Mouse (Mus musculus) erythroblast, embryonic 14.5 days (primary cell): ENCODE measurements around the gene Eif2ak1. TPM values are rescaled to one million over a fixed set of nuclear protein-coding genes. Genes with fewer than 3 reads are reported as not detected.

Experiments used
- H3K27me3 ChIP-seq: 2 replicates; pipeline ENCODE4 v1.6.1; 2012; ENCODE audit warnings: inconsistent platforms; ENCODE audit not compliant: control insufficient read depth
- H3K36me3 ChIP-seq: 2 replicates; pipeline ENCODE4 v1.6.1; 2012; ENCODE audit warnings: mild to moderate bottlenecking, inconsistent platforms; ENCODE audit not compliant: control insufficient read depth
- H3K4me1 ChIP-seq: 2 replicates; pipeline ENCODE4 v1.6.1; 2012; ENCODE audit warnings: inconsistent platforms; ENCODE audit not compliant: control insufficient read depth
- H3K4me3 ChIP-seq: replicated peaks from 2 replicates; pipeline ENCODE3; 2012; ENCODE audit warnings: moderate library complexity, mild to moderate bottlenecking, inconsistent platforms
- H3K9me3 ChIP-seq: 2 replicates; pipeline ENCODE4 v1.6.1; 2012; ENCODE audit warnings: low read length, inconsistent platforms, mixed read lengths; ENCODE audit not compliant: control insufficient read depth
- GATA1 ChIP-seq: IDR thresholded peaks from 2 replicates; pipeline ENCODE4 v1.6.1; 2012; ENCODE audit warnings: low read length, inconsistent platforms, mixed read lengths
- TAL1 ChIP-seq: IDR thresholded peaks from 3 replicates; pipeline ENCODE4 v1.6.1; 2012; ENCODE audit warnings: low read length, inconsistent platforms, mixed read lengths
- polyA plus RNA-seq: library from polyadenylated mRNA; stranded (reverse); fragments of >175 nt; gene quantifications from 2 replicates; pipeline ENCODE4 v1.2.3, GENCODE M21; 2012

Gene Eif2ak1
- polyA plus RNA-seq, 1 experiment = 16.3 TPM

GRCm38 (mm10) chr5:143933414-143933813, 115.8 kb downstream of the Eif2ak1 start:
- no peak overlapping the region for H3K4me3 ChIP-seq
- no peaks in the 10 kb centered on the region for H3K9me3 ChIP-seq
- no peaks in the 10 kb centered on the region for H3K27me3 ChIP-seq
- H3K36me3 ChIP-seq = peaks cover 50% of the 10 kb centered on the region
- peaks cover 10% of the 10 kb centered on the region for H3K4me1 ChIP-seq
- TF ChIP-seq GATA1 (no peak), TAL1 (no peak)

DNA sequence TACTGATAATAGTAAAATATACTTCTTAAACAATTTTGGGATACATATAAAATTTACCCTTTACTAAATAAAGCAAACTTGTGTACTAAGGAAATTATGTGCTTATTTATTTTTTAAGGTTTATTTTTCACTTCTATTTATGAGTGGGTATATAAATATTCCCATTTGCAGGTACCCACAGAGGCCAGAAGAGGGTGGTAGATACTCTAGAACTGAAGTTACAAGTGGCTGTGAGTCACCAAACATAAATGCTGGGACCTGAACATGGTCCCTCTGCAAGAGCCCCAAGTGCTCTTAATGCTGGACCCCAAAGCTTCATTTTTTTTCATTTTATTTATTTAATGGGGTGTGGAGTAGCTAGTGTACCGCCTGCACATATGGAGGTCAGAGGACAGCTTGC, 116.3 kb downstream of the Eif2ak1 start:
- TF ChIP-seq TAL1 (no peak), GATA1 (no peak)
- Histone ChIP-seq H3K4me1 (peaks cover 10% of the 10 kb centered on the region), H3K9me3 (no peaks in the 10 kb centered on the region), H3K4me3 (no peak overlapping the region), H3K36me3 (peaks cover 46% of the 10 kb centered on the region), H3K27me3 (no peaks in the 10 kb centered on the region)

DNA sequence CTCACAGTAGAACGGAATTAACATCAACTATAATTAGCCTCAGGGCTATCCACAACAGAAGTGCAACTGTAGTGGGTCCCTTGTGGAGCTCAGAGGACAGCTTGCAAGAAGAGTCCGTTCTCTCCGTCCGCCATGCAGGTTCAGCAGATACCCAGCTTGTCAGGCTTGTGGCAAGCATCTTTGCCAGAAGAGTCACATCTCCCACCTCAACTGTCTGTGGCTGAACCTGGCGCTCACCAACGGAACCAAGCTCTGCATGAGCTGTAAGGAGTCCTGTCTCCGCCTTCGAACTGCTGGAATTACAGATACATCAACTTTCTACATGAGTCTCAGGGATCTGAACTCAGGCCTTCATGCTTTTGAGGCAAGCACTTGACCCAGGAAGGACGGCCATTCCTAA, 118.6 kb downstream of the Eif2ak1 start:
- H3K27me3 ChIP-seq = no peaks in the 10 kb centered on the region; the same call in 1 of the 2 replicates
- peaks cover 24% of the 10 kb centered on the region for H3K36me3 ChIP-seq
- H3K4me1 ChIP-seq = peaks cover 13% of the 10 kb centered on the region
- H3K9me3 ChIP-seq = peaks cover 2% of the 10 kb centered on the region; the same call in 1 of the 2 replicates
- no peak for TF ChIP-seq GATA1
- TF ChIP-seq TAL1 = no peak
- H3K4me3 ChIP-seq = no peak overlapping the region

DNA sequence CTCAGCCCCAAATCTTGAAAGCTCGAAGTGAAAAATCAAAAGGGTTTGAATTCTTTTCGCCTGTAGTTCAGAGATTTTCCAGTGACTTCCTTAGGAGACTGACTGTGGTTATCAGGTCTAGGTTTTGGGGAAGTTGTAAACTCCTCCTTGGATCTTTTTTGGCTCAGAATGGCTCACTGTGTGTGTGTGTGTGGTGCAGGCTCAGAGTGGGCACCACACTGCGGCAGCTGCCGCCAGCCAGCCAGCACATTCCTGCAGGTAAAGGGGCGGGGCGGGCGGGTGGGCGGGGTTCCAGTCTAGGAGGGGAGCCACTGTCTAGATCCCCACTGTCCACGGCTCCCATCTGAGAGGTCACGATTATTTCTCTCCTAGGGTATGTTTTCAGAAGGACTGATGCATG, 124.0 kb downstream of the Eif2ak1 start:
- peaks cover 4% of the 10 kb centered on the region; the same call in 1 of the 2 replicates for H3K27me3 ChIP-seq
- H3K9me3 ChIP-seq = peaks cover 2% of the 10 kb centered on the region; the same call in 1 of the 2 replicates
- no peak for TF ChIP-seq GATA1
- TF ChIP-seq TAL1 = no peak
- H3K36me3 ChIP-seq = no peaks in the 10 kb centered on the region
- H3K4me1 ChIP-seq = peaks cover 8% of the 10 kb centered on the region
- H3K4me3 ChIP-seq = no peak overlapping the region

- no peak overlapping the region for H3K4me3 ChIP-seq
Measured at GRCm38 (mm10) chr5:143943231-143944125, 125.9 kb downstream of the Eif2ak1 start.

DNA sequence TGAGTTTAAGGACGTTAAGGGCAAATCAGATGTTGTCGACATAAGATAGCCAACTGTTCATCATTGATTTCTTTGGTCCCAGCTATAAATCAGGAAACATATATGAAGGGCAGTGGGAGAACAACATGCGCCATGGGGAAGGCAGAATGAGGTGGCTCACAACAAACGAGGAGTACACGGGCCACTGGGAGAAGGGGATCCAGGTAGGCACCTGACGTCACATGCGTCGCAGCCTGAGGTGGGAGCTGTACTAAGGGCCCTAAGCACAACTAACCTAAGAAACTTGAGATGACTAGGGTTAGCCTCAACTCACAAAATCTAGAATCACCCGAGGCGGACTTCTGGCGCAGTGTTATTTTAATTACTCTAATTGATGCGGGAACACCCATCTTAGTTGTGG, 130.8 kb downstream of the Eif2ak1 start:
- H3K36me3 ChIP-seq = no peaks in the 10 kb centered on the region
- TF ChIP-seq GATA1 = no peak
- no peak for TF ChIP-seq TAL1
- H3K9me3 ChIP-seq = no peaks in the 10 kb centered on the region

More at GRCm38 (mm10) chr5:143943231-143944125, 125.9 kb downstream of the Eif2ak1 start:
- TF ChIP-seq TAL1 (no peak), GATA1 (no peak)
- peaks cover 2% of the 10 kb centered on the region; the same call in 1 of the 2 replicates for H3K9me3 ChIP-seq
- peaks cover 4% of the 10 kb centered on the region; the same call in 1 of the 2 replicates for H3K27me3 ChIP-seq
- peaks cover 3% of the 10 kb centered on the region for H3K4me1 ChIP-seq
- no peaks in the 10 kb centered on the region for H3K36me3 ChIP-seq

GRCm38 (mm10) chr5:143950016-143950415, 132.4 kb downstream of the Eif2ak1 start:
- Histone ChIP-seq H3K36me3 (no peaks in the 10 kb centered on the region), H3K27me3 (no peaks in the 10 kb centered on the region), H3K4me3 (no peak overlapping the region), H3K9me3 (no peaks in the 10 kb centered on the region), H3K4me1 (no peaks in the 10 kb centered on the region)
- TF ChIP-seq TAL1 (no peak), GATA1 (no peak)

More for the DNA sequence above, 130.8 kb downstream of the Eif2ak1 start:
- no peaks in the 10 kb centered on the region for H3K4me1 ChIP-seq
- no peak overlapping the region for H3K4me3 ChIP-seq
- peaks cover 4% of the 10 kb centered on the region; the same call in 1 of the 2 replicates for H3K27me3 ChIP-seq

Other genes with a start within 250 kb of the Eif2ak1 start
- gene Cyth3, start 195.3 kb upstream of the Eif2ak1 start, polyA plus RNA-seq = 2.5 and 3.2 TPM in 2 replicates
- gene Usp42, start 85.5 kb upstream of the Eif2ak1 start, polyA plus RNA-seq = 0.63 and 0.69 TPM in 2 replicates
- not detected in 2 replicates for gene Ankrd61, start 79.9 kb downstream of the Eif2ak1 start, polyA plus RNA-seq
- gene Aimp2, start 92.1 kb downstream of the Eif2ak1 start, polyA plus RNA-seq = 5.4 and 6.0 TPM in 2 replicates
- gene Pms2, start 92.2 kb downstream of the Eif2ak1 start, polyA plus RNA-seq = 0.28 and 0.34 TPM in 2 replicates
- gene Gm42421, start 110.4 kb downstream of the Eif2ak1 start, polyA plus RNA-seq = not detected in 2 replicates
- gene Rsph10b, start 115.2 kb downstream of the Eif2ak1 start, polyA plus RNA-seq = 0.05 TPM in 2 replicates
- 4.1 and 5.2 TPM in 2 replicates for gene Ccz1, start 197.1 kb downstream of the Eif2ak1 start, polyA plus RNA-seq
- gene Ocm, start 208.9 kb downstream of the Eif2ak1 start, polyA plus RNA-seq = not detected in 2 replicates